Mouse (Mus musculus) neural tube, embryonic 14.5 days (tissue): ENCODE measurements around the gene Ccdc88b. TPM values are rescaled to one million over a fixed set of nuclear protein-coding genes. Genes with fewer than 3 reads are reported as not detected.
"Not testable (repeated sequence)": the region's sequence is repeated elsewhere in the genome, so short reads cannot be mapped to it uniquely, and the experiment has no call there.

ENCODE experiments used
- ATAC-seq: fragments of 200-750 bp; cut with Nextera tagmentation; 2 replicates; pipeline ENCODE4 v1.8.0; 2017; ENCODE audit warnings: low read depth, mild to moderate bottlenecking, moderate TSS enrichment, moderate library complexity
- H3K27ac ChIP-seq: fragments of 300-500 bp; sonication (generic); 2 replicates; pipeline ENCODE4 v1.5.1; 2014; ENCODE audit warnings: low read depth, mild to moderate bottlenecking, control low read depth, low read length, moderate library complexity, mixed read lengths
- H3K27me3 ChIP-seq: fragments of 300-500 bp; sonication (generic); 2 replicates; pipeline ENCODE4 v1.6.1; 2014; ENCODE audit warnings: low read length; ENCODE audit not compliant: control insufficient read depth, insufficient read depth
- H3K36me3 ChIP-seq: fragments of 300-500 bp; sonication (generic); 2 replicates; pipeline ENCODE4 v1.6.1; 2014; ENCODE audit warnings: low read length, mixed read lengths; ENCODE audit not compliant: control insufficient read depth, insufficient read depth
- H3K4me1 ChIP-seq: fragments of 300-500 bp; sonication (generic); 2 replicates; pipeline ENCODE4 v1.6.1; 2014; ENCODE audit warnings: low read length; ENCODE audit not compliant: control insufficient read depth, insufficient read depth
- H3K4me2 ChIP-seq: fragments of 300-500 bp; sonication (generic); 2 replicates; pipeline ENCODE4 v1.6.1; 2014; ENCODE audit warnings: mild to moderate bottlenecking, low read depth, low read length, control low read depth
- H3K4me3 ChIP-seq: fragments of 300-500 bp; sonication (generic); 2 replicates; pipeline ENCODE4 v1.5.1; 2014; ENCODE audit warnings: low read depth, low read length, control low read depth, mixed read lengths
- H3K9ac ChIP-seq: fragments of 300-500 bp; sonication (generic); replicated peaks from 2 replicates; pipeline ENCODE4 v1.6.1; 2014; ENCODE audit warnings: low read depth, mild to moderate bottlenecking, control low read depth, low read length, mixed read lengths
- H3K9me3 ChIP-seq: fragments of 300-500 bp; sonication (generic); 2 replicates; pipeline ENCODE4 v1.6.1; 2016; ENCODE audit warnings: low read length; ENCODE audit not compliant: control insufficient read depth
- WGBS: fragments of 180-500 bp; shearing (Covaris S2); extraction: QIAGEN DNeasy Blood & Tissue Kit; methylation state at CpG from one replicate; pipeline ENCODE4 v1.1.7; 2014; 5-methylcytosine and 5-hydroxymethylcytosine counted together
- polyA plus RNA-seq: library from polyadenylated mRNA; unstranded; fragments of >200 nt; fragmentation: Nextera tagmentation; extraction: Ambion mirVana; gene quantifications from 2 replicates; pipeline ENCODE4 v1.2.1, GENCODE M21; 2014

Gene Ccdc88b
- 0.32 TPM in 2 replicates for polyA plus RNA-seq

GRCm38 (mm10) chr19:6858031-6858430, at the start of gene Ccdc88b:
Gene Ccdc88b, minus strand, starts transcription at chr19:6858211.
- no peaks in the 10 kb centered on the region for H3K27me3 ChIP-seq
- no peak within 1 kb of the TSS for H3K4me3 ChIP-seq
- no peaks in the 10 kb centered on the region for H3K36me3 ChIP-seq
- H3K4me2 ChIP-seq, result no peak within 1 kb of the TSS
- WGBS, result 74% methylated on average over 7 of the region's 7 CpGs
- H3K9me3 ChIP-seq, result no peaks in the 10 kb centered on the region
- H3K9ac ChIP-seq, result no peak within 1 kb of the TSS
- no peaks in the 10 kb centered on the region for H3K4me1 ChIP-seq
- ATAC-seq, result no peak
- H3K27ac ChIP-seq, result no peak within 1 kb of the TSS

GRCm38 (mm10) chr19:6907094-6907493, 49.1 kb upstream of the Ccdc88b start:
- Histone ChIP-seq H3K9me3 (no peaks in the 10 kb centered on the region), H3K27ac (no peak overlapping the region), H3K27me3 (no peaks in the 10 kb centered on the region), H3K4me1 (peaks cover 18% of the 10 kb centered on the region), H3K4me3 (no peak overlapping the region), H3K36me3 (peaks cover 19% of the 10 kb centered on the region), H3K4me2 (no peak overlapping the region), H3K9ac (no peak overlapping the region)
- 98% methylated on average over 8 of the region's 8 CpGs for WGBS
- no peak for ATAC-seq

GRCm38 (mm10) chr19:6906199-6906598, 48.2 kb upstream of the Ccdc88b start:
- Histone ChIP-seq H3K27ac (no peak overlapping the region), H3K4me1 (peaks cover 15% of the 10 kb centered on the region), H3K36me3 (peaks cover 15% of the 10 kb centered on the region), H3K9ac (no peak overlapping the region), H3K4me3 (no peak overlapping the region), H3K27me3 (no peaks in the 10 kb centered on the region), H3K9me3 (no peaks in the 10 kb centered on the region), H3K4me2 (no peak overlapping the region)
- ATAC-seq, result no peak
- WGBS, result 86% methylated on average over 3 of the region's 3 CpGs

DNA sequence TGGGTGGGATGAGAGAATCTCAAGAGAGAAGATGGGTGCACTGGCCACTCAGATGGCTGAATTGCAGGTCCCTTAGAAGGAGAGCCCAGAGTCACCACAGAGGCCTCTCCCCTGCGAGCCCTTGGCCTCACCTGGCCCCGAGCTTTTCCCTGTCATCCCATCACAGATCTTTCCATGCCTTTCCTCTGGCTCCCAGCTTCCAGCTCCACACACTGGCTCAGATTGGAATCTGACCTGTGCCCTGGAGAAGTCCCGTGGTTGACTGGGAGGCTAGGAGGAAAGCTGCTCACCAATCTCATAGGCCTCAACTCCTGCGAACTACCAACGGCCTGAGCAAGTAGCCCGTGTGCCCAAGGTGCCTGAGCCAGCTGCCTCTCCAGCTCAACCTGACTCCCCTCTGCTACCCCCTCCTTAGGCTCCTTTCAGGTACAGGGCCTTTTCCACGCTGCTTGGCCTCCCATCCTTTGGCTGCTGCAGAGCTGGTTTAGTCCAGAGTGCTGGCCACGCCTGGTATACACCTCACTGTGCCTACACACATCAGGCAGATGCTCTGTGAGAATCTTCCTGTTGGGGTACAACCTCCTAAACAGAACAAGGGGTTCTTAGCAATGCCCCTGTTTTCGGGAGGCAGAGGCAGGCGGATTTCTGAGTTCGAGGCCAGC, 47.6 kb upstream of the Ccdc88b start:
- Histone ChIP-seq H3K9me3 (no peaks in the 10 kb centered on the region), H3K9ac (no peak overlapping the region), H3K27ac (no peak overlapping the region), H3K27me3 (no peaks in the 10 kb centered on the region), H3K4me1 (peaks cover 11% of the 10 kb centered on the region), H3K4me2 (no peak overlapping the region), H3K36me3 (peaks cover 15% of the 10 kb centered on the region), H3K4me3 (no peak overlapping the region)
- ATAC-seq, result no peak
- 94% methylated on average over 11 of the region's 11 CpGs for WGBS

DNA sequence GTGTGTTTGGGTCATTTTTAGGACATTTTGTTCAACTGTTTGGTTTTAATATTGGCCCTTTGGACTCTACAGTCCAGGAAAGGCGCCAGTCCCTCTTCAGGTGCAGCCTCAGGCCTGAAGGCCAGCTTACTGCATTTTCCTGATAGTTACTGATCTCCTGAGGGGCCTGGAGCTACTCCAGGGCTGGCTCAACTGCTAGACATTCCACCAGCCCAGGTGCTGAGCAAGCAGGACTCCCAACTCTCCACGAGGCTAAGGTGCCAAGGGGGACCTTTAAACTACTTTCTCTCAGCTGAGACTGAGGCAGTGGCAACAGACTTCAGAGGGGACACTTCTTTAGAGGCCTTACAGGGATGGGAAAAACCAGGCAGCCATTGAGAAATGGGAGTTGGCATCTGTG, 46.8 kb upstream of the Ccdc88b start:
- 93% methylated on average over 2 of the region's 2 CpGs for WGBS
- ATAC-seq, result no peak
- peaks cover 15% of the 10 kb centered on the region for H3K36me3 ChIP-seq
- no peak overlapping the region for H3K4me3 ChIP-seq
- H3K27me3 ChIP-seq, result no peaks in the 10 kb centered on the region
- no peaks in the 10 kb centered on the region for H3K9me3 ChIP-seq
- H3K4me1 ChIP-seq, result peaks cover 11% of the 10 kb centered on the region
- no peak overlapping the region for H3K9ac ChIP-seq
- no peak overlapping the region for H3K27ac ChIP-seq
- no peak overlapping the region for H3K4me2 ChIP-seq

DNA sequence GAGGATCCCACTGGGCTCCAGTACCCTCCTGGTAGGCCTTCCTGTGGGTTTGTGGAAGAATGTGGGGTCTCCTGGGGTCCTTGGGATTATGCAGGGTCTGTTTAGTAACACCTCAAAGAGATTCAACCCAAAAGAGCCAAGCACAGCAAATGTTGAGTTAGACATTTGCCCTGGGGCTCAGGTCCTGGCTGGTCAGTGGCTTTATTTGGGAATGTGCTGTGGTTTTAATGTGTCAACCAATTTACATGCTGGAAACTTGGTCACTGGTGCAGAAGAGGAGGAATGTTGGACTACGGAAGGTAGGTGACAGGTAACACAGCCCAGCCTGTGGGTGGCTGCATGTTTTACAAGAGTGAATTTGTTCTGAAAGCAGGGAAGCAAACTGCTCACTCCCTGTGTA, 45.0 kb upstream of the Ccdc88b start:
- Histone ChIP-seq H3K36me3 (peaks cover 15% of the 10 kb centered on the region), H3K9ac (no peak overlapping the region), H3K27me3 (no peaks in the 10 kb centered on the region), H3K9me3 (no peaks in the 10 kb centered on the region), H3K27ac (no peak overlapping the region), H3K4me3 (no peak overlapping the region), H3K4me2 (no peak overlapping the region), H3K4me1 (peaks cover 4% of the 10 kb centered on the region)
- WGBS, result 96% methylated on average over 1 of the region's 1 CpGs
- no peak for ATAC-seq

- Histone ChIP-seq H3K4me3 (no peak overlapping the region), H3K27me3 (no peaks in the 10 kb centered on the region), H3K36me3 (peaks cover 2% of the 10 kb centered on the region; the same call in 1 of the 2 replicates), H3K9me3 (no peaks in the 10 kb centered on the region), H3K9ac (no peak overlapping the region), H3K4me2 (no peak overlapping the region), H3K27ac (no peak overlapping the region), H3K4me1 (no peaks in the 10 kb centered on the region)
- WGBS, result 76% methylated on average over 4 of the region's 4 CpGs
- no peak for ATAC-seq
Measured at GRCm38 (mm10) chr19:6899641-6900040, 41.6 kb upstream of the Ccdc88b start.

DNA sequence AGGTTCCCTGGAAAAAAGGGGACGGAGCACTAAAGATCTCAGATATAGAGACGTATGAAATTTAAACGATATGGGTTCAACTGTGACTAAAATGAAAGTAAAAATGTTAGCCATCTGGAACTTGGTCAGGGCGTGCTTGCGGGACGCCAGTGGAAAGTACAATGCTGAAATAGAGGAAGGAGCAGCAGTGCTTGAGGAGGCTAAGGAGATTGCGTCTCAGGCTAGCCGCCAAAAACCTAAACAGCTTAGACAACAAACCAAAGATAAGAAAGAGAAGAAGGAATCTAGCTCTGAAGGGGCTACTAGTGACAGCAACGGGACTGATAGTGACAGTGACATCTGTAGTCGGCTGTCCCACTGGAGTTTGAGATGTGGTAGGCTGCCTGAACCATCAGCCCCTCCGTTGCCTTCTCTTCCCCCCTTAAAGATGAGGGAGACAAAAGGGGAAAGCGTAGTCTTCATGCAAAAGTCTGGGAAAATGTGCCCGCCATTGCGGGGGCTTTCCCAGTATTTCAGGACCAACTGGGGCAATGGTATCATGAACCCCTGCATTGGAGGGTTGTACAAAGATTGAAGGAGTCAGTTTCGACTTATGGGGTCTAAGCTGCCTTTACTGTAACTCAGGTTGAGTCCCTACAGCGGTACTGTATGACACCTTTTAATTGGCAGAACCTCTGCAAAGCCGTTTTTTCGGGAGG, 37.7 kb upstream of the Ccdc88b start:
- not testable (repeated sequence) for H3K9me3 ChIP-seq, H3K36me3 ChIP-seq, H3K27ac ChIP-seq, H3K4me2 ChIP-seq, ATAC-seq, H3K27me3 ChIP-seq, H3K9ac ChIP-seq, H3K4me3 ChIP-seq, H3K4me1 ChIP-seq
- 95% methylated on average over 18 of the region's 18 CpGs for WGBS

DNA sequence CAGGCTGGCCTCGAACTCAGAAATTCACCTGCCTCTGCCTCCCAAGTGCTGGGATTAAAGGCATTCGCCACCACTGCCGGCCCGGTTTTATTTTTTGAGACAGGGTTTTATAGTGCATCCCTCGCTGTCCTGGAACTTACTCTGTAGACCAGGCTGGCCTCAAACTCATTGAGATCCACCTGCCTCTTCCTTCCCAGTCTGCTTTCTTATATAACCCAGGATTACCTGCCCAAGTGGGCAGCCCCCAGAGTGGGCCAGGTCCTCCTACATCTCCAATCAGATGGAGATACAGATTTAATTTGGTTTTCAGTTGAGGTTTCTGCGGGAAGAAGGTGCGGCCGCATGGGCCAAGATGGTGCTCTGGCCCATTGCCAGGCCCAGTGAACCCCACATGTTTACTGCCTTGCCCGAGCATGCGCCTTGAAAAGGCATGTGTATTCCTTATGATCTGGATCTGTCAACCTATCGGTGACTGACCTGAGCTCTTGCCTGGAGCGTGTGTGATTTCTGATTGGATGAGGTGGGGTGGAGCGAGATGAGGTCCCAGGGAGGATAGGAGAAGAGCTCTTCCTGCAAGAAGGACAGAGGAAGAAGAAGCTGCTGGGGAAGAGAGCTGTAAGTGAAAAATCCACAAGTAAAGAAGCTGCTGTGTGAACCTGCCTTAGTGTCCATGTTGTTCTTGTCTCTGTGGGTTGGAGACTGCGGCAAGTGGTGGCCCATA, 35.9 kb upstream of the Ccdc88b start:
- H3K27me3 ChIP-seq, result no peaks in the 10 kb centered on the region
- H3K9ac ChIP-seq, result no peak overlapping the region
- 93% methylated on average over 14 of the region's 14 CpGs for WGBS
- no peaks in the 10 kb centered on the region for H3K4me1 ChIP-seq
- no peaks in the 10 kb centered on the region for H3K9me3 ChIP-seq
- no peak overlapping the region for H3K4me2 ChIP-seq
- H3K27ac ChIP-seq, result no peak overlapping the region
- no peak for ATAC-seq
- H3K36me3 ChIP-seq, result no peaks in the 10 kb centered on the region
- H3K4me3 ChIP-seq, result no peak overlapping the region
